Mouse (Mus musculus) liver, embryonic 14.5 days (tissue): ENCODE measurements at regions not wholly inside any gene's neighbourhood (a gene's known extent, or its start where the extent isn't known, plus 50 kb on each side); places are given as distances from the start of the nearest gene placed in this dataset.

Source experiments
- CTCF ChIP-seq: IDR thresholded peaks from 2 replicates; pipeline ENCODE4 v1.5.1; 2016; ENCODE audit warnings: antibody characterized with exemption, low read depth, control low read depth
- EP300 ChIP-seq: IDR thresholded peaks from 2 replicates; pipeline ENCODE4 v1.6.1; 2016; ENCODE audit warnings: antibody characterized with exemption, low read depth

- TF ChIP-seq CTCF (no peak), EP300 (no peak)
Observed at GRCm38 (mm10) chr4:125259306-125259705, 131.7 kb upstream of the Zc3h12a start.
